Mouse (Mus musculus): Measurements from ENCODE around the gene Myb. TPM values are rescaled to one million over a fixed set of nuclear protein-coding genes. Genes with fewer than 3 reads are reported as not detected.

Gene Myb
- total and polyA plus RNA-seq, 2 experiments from 2014 or later: 1.0 to 3.2 TPM

- H3K36me3 ChIP-seq (ENCODE audit: insufficient read depth, low read length): no peaks in the 10 kb centered on the region
- TF ChIP-seq CTCF (IDR thresholded peaks at IDR 0.05): no peak
- no peak overlapping the region for H3K4me2 ChIP-seq (ENCODE audit: low read depth, low read length, poor library complexity, severe bottlenecking)
- H3K9ac ChIP-seq (replicated peaks; ENCODE audit: low read length, poor library complexity, severe bottlenecking): no peak overlapping the region
- no peaks in the 10 kb centered on the region for H3K4me1 ChIP-seq (ENCODE audit: insufficient read depth, low read length)
- no peaks in the 10 kb centered on the region for H3K27me3 ChIP-seq (ENCODE audit: insufficient read depth, low read length)
- WGBS: 78% methylated on average over 7 of the region's 7 CpGs
- no peak overlapping the region for H3K27ac ChIP-seq (ENCODE audit: low read depth, low read length)
- ATAC-seq (ENCODE audit: low FRiP score): no peak
- H3K9me3 ChIP-seq (ENCODE audit: low read length): no peaks in the 10 kb centered on the region
- no peak overlapping the region for H3K4me3 ChIP-seq (ENCODE audit: low read depth, low read length)
- no peak for DNase-seq (ENCODE audit: low spot score)
Observed at GRCm38 (mm10) chr10:21200761-21201160, 40.0 kb upstream of the Myb start.

GRCm38 (mm10) chr10:21200322-21200721 lies 39.5 kb upstream of the Myb start:
- no peak overlapping the region for H3K4me3 ChIP-seq (ENCODE audit: low read depth, low read length)
- no peak overlapping the region for H3K9ac ChIP-seq (replicated peaks; ENCODE audit: low read length, poor library complexity, severe bottlenecking)
- no peaks in the 10 kb centered on the region for H3K36me3 ChIP-seq (ENCODE audit: insufficient read depth, low read length)
- H3K9me3 ChIP-seq (ENCODE audit: low read length): no peaks in the 10 kb centered on the region
- H3K27me3 ChIP-seq (ENCODE audit: insufficient read depth, low read length): no peaks in the 10 kb centered on the region
- no peak overlapping the region for H3K4me2 ChIP-seq (ENCODE audit: low read depth, low read length, poor library complexity, severe bottlenecking)
- no peak for TF ChIP-seq CTCF (IDR thresholded peaks at IDR 0.05)
- H3K4me1 ChIP-seq (ENCODE audit: insufficient read depth, low read length): no peaks in the 10 kb centered on the region
- DNase-seq (ENCODE audit: low spot score): no peak
- no peak overlapping the region for H3K27ac ChIP-seq (ENCODE audit: low read depth, low read length)
- no peak for ATAC-seq (ENCODE audit: low FRiP score)

- no peak for TF ChIP-seq CTCF (IDR thresholded peaks at IDR 0.05)
- ATAC-seq (ENCODE audit: low FRiP score): no peak
Observed at GRCm38 (mm10) chr10:21196646-21197116, 35.9 kb upstream of the Myb start.

GRCm38 (mm10) chr10:21195597-21195996 lies 34.8 kb upstream of the Myb start:
- no peak overlapping the region for H3K9ac ChIP-seq (replicated peaks; ENCODE audit: low read length, poor library complexity, severe bottlenecking)
- no peaks in the 10 kb centered on the region for H3K36me3 ChIP-seq (ENCODE audit: insufficient read depth, low read length)
- no peaks in the 10 kb centered on the region for H3K9me3 ChIP-seq (ENCODE audit: low read length)
- TF ChIP-seq CTCF (IDR thresholded peaks at IDR 0.05): no peak
- no peak overlapping the region for H3K4me3 ChIP-seq (ENCODE audit: low read depth, low read length)
- no peak overlapping the region for H3K27ac ChIP-seq (ENCODE audit: low read depth, low read length)
- DNase-seq (ENCODE audit: low spot score): peak; percentile 9
- 50% methylated on average over 8 of the region's 8 CpGs for WGBS
- ATAC-seq (ENCODE audit: low FRiP score): no peak
- H3K4me2 ChIP-seq (ENCODE audit: low read depth, low read length, poor library complexity, severe bottlenecking): no peak overlapping the region
- H3K4me1 ChIP-seq (ENCODE audit: insufficient read depth, low read length): no peaks in the 10 kb centered on the region
- no peaks in the 10 kb centered on the region for H3K27me3 ChIP-seq (ENCODE audit: insufficient read depth, low read length)

More at GRCm38 (mm10) chr10:21196646-21197116, 35.9 kb upstream of the Myb start:
- no peaks in the 10 kb centered on the region for H3K4me1 ChIP-seq (ENCODE audit: insufficient read depth, low read length)
- H3K27ac ChIP-seq (ENCODE audit: low read depth, low read length): no peak overlapping the region
- H3K9me3 ChIP-seq (ENCODE audit: low read length): no peaks in the 10 kb centered on the region
- no peaks in the 10 kb centered on the region for H3K27me3 ChIP-seq (ENCODE audit: insufficient read depth, low read length)
- H3K4me2 ChIP-seq (ENCODE audit: low read depth, low read length, poor library complexity, severe bottlenecking): no peak overlapping the region
- DNase-seq (ENCODE audit: low spot score): no peak
- no peak overlapping the region for H3K4me3 ChIP-seq (ENCODE audit: low read depth, low read length)
- no peak overlapping the region for H3K9ac ChIP-seq (replicated peaks; ENCODE audit: low read length, poor library complexity, severe bottlenecking)
- no peaks in the 10 kb centered on the region for H3K36me3 ChIP-seq (ENCODE audit: insufficient read depth, low read length)
- 89% methylated on average over 8 of the region's 8 CpGs for WGBS

DNA sequence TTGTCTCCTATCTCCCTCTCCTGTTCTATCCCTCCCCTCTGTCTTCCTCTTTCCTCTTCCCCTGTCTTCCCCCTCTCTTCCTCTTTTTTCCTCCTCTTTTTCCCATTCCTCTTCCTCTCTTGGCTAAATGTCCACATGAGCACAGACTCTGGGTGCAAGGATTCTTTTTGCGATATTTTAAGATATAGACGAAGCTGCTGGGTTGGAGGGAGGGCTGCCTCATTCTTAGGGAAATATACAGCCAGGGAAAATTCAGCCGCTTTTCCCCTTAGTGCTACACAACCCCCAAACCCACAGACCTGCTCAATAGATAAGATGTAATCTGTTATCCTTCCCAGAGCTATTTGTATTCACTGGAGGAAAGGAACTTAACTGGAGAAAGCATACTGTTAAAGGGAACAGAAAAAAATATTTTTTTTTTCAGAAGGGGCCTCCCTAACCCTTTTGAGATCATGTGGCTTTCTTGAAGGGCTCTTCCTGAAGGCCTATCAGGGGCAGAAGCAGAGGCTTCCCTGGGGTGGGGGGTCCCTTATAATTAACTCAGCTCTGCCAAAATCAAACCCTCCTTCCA lies 33.2 kb upstream of the Myb start:
- no peak for TF ChIP-seq CTCF (IDR thresholded peaks at IDR 0.05)
- Histone ChIP-seq H3K4me3 (ENCODE audit: low read depth, low read length) (no peak overlapping the region), H3K4me2 (ENCODE audit: low read depth, low read length, poor library complexity, severe bottlenecking) (no peak overlapping the region), H3K4me1 (ENCODE audit: insufficient read depth, low read length) (no peaks in the 10 kb centered on the region), H3K9ac (replicated peaks; ENCODE audit: low read length, poor library complexity, severe bottlenecking) (no peak overlapping the region), H3K9me3 (ENCODE audit: low read length) (no peaks in the 10 kb centered on the region), H3K27ac (ENCODE audit: low read depth, low read length) (no peak overlapping the region), H3K36me3 (ENCODE audit: insufficient read depth, low read length) (no peaks in the 10 kb centered on the region), H3K27me3 (ENCODE audit: insufficient read depth, low read length) (no peaks in the 10 kb centered on the region)
- ATAC-seq (ENCODE audit: low FRiP score) (no peak), DNase-seq (ENCODE audit: low spot score) (no peak)
- WGBS: 59% methylated on average over 3 of the region's 3 CpGs

DNA sequence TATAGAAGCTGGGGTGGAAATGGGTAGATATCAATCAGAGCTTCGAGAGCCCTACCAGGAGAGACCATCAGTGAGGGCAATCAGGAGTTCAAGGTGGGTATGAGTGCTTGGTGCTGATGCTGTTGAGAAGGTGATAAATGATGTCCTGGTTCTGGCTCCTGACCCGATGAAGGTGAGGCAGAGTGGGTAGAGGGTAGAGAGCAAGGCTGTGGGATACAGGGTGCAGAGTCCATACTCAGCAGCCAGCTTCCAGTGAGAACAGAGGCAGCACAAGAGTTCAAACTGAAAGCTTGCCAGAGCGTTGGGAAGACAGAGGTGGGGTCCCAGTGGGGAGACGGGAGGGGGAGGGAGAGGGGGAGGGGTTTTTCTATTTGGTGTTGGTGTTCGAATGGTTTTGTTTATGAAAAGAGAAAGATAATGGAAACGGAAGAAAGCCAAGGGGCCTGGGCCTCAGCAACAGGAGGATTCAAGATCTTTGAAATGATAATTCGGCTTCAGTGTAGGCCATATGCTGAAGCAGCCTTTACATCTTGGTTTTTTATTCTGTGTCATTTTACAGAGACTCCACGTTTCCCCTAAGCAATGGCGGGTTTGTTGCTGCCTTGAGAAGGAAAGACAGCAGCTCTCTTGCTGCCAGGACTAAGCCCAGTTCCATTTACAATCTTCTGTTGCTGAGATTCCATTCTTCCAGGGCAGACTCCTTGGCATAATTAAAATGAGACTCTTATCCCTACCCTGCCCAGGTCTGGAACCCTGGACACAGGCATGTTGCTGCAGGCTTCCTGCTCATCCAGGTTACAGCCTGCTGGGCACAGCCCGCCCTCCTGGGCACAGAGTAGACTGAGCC lies 32.5 kb upstream of the Myb start:
- H3K4me2 ChIP-seq (ENCODE audit: low read depth, low read length, poor library complexity, severe bottlenecking): no peak overlapping the region
- ATAC-seq (ENCODE audit: low FRiP score): no peak

More for the DNA sequence above, 32.5 kb upstream of the Myb start:
- no peak overlapping the region for H3K9ac ChIP-seq (replicated peaks; ENCODE audit: low read length, poor library complexity, severe bottlenecking)
- H3K27me3 ChIP-seq (ENCODE audit: insufficient read depth, low read length): no peaks in the 10 kb centered on the region
- no peak overlapping the region for H3K27ac ChIP-seq (ENCODE audit: low read depth, low read length)
- no peaks in the 10 kb centered on the region for H3K4me1 ChIP-seq (ENCODE audit: insufficient read depth, low read length)
- no peaks in the 10 kb centered on the region for H3K36me3 ChIP-seq (ENCODE audit: insufficient read depth, low read length)
- WGBS: 32% methylated on average over 10 of the region's 10 CpGs
- DNase-seq (ENCODE audit: low spot score): no peak
- H3K4me3 ChIP-seq (ENCODE audit: low read depth, low read length): no peak overlapping the region
- H3K9me3 ChIP-seq (ENCODE audit: low read length): no peaks in the 10 kb centered on the region
- no peak for TF ChIP-seq CTCF (IDR thresholded peaks at IDR 0.05)

Data from midbrain, postnatal 0 days (tissue).